Mouse (Mus musculus) heart, adult 9 months (tissue): ENCODE measurements around the gene Ren1.

Experiments used
- DNase-seq, 2 experiments: peaks; one replicate each; pipeline ENCODE4 v3.0.0; 2022; ENCODE audit warnings: low spot score in 2 of 2

Ren1 gene

DNA sequence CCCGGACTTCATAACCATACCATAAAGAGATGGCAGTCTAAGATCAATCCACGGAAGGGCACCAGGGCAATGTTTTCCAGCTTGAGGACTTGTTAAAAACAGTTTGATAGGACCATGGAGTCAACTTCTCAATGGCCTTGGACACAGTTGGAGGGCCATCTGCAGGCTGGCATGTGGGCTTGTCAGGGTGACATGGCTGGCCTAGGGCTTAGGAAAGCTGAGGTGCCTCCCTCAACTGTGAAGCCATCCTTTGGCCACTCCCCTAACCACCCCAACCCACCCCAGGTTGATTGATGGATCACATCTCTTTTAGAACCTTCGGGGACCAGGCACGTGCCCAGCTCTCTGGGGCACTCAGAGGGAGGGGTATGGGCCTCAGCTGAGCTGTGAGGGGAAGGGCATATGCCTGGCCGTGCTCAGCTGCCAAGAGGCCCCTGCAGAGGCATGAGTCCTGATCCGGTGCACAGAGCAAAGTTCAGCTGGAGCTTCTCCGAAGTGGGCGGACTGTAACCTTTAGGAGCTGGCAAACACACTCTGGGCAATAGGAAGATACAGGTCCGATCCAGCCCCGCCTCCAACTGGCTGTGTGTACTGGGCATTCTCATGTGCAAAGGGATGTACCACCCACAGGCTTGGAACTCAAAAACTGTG, 25.5 kb downstream of the Ren1 start:
- DNase-seq, result no peak

DNA sequence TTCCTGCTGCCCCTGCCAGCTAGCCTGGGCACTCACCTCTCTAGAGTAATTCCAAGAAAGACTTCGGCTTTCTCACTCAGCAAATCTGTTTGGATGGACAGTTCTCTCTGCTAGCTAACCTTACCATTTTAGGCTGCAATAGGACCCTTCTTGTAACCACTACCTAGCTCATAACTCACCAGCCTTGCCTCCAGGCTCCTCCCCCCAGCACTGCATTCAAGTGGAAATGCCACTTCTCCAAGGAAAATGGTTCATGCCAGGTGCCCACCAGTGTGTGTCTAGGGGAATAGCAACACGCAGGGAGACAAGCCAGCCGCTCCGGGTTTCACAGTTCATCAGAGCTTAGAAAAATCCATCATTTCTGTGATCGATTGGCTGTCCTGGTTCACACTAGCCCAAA, 27.2 kb downstream of the Ren1 start:
- DNase-seq, result no peak

DNA sequence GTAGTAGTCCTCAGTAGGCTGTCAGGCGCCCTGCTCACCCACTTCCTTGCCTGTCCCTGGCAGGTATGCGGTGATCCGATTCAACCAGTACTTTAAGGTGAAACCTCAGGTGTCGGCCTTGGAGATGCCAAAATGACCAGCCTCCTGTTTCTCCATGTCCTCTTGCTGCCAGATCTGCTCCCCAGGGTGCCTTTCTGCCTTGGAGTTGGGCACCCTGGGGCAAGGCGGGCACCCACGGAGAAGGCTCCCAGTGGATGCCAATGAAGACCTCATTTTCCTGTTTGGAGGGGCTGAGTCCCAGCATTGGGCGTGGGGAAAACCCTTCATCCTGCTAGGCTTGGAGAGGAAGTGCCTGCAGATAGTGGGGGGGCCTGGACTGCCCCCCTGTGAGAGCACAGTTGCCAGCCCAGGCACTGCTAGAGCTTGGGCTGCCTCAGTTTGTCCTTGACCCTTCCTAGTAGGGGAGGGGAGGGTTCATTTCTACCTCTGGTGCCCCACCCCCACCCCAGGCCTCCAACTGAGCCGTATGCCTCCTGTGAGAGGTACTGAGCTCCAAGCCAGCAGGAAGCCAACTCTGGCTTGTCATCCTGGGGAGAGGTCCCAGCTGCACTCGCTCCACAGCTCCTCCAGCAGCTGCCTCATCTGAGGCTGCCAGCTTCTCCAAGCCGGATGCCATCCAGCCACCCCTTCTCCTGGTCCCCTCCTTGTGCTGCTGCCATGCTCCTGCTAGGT, 29.1 kb downstream of the Ren1 start:
- no peak for DNase-seq

DNA sequence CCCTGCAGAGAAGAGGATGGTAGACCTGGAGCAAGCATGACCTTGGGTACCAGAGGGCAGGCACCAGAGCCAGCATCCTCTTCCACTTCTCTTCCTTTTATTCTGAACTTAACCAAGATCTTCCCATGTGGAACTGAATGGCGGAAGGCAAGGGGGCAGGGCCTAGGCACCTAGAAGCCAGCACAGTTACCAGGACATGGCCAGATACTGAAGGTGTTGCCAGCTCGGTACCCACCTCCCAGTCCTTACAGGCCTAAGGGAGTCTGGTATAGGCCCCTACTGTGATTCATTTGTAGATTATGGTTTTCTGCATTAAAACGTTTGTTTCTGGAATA, 29.6 kb downstream of the Ren1 start:
- no peak for DNase-seq

DNA sequence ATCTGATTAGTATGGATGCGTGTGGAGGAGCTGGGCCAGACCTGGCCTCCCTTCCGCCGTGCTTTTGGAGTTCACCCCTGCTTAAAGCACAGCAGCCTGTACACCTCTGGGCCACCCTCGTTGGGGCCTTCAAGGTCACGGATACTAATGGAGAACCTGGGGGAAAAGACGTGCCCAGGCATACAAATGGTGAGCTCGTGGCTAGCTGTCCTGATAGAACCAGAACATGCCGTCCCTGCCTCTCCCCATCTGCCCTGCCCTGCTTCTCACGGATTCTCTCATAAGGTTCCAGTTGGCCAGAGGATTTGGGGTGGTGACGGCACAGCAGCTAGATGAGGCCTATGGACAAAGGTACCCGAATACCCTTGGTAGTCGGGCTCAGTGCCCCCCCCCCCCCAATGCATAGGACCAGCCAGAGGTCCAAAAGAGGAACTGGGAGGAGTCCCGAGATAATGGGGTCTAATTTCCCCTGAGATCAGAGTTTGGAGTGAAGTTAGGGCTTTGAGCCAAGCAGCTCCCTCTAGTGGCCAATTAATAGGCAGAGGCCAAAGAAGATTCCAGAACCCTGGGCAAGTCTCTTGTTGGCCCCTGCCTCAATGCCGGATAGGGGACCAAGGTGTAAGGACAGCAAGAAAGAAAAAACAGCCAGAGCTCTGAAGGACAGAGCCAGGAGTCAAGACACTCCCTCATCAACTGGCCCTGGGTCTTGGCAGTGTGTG, 30.2 kb downstream of the Ren1 start:
- DNase-seq, result peak in 1 of 2 experiments; percentile 45

DNA sequence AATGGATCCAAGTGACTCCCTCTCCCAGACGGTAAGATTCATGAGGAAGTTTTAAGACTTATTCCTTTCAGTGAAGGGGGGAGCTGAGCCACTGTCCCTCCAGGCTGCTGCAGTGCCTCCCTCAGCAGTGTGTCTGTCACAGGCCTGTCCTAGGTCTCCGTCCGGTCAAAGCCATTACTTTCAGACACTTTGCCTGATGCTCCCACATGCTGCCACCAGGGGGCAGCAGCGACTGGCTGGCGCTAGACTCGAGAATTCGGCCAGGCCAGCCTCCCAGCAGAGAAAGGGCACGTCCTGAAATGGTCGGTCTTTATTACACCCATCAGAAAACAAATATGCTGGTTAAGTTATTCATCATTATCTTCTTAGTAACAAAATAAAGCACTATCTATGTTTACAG, 31.7 kb downstream of the Ren1 start:
- no peak for DNase-seq

DNA sequence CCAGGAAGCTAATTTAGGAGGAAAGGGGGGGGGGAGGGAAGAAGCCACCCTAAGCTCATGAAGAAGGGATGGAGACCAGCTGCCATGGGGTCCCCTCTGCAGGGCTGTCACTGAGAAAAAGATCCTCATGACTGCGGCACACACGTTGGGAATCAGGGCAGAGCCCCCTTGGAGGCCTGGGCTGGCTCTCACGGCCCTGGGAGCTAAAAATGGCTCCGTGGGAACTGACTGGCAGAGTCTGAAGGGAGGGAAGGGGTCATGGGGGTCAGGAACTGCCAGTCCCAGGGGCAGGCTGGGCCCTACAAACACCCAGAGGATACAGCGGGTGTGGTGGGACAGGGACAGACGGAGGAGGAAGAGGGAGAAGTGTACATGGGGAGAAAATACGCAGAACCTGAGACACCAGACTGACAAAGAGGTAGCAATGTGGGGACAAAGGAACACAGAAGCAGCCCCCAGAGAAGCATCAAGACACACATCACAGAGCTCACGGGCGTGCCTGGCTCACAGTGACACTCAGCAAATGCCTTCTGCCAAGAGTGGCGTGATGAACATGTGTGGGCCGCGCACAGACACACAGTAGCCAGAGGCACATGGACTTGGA, 32.3 kb downstream of the Ren1 start:
- no peak for DNase-seq

DNA sequence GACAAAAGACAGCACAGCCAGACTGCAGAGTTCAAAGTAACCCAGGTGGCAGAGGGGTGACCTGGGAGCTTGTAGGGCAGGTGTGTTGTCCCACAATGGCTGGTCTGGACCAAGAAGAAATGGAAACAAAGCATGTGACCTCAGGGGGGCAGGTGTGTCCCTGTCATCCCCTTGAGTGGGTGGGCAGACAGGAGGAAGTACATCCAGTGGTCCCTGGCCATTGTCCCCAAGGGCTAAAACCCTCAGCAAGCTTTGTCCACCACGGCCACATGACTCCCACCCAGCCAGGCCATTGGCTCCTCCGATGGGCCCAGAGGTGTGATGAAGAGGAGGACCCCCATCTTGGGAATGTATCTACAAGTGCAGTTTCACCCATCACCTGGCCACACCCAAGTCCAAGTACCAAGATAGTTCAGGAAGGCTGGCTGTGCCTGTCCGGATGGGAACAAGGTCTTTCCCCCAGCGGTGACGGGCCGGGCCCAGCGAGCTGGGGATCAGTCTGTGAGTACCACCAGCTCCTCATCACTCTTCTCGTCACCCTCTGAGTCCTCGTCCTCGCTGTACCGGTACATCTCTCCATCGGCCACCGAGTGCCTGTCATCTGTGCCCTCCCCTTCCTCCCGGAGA, 33.0 kb downstream of the Ren1 start:
- DNase-seq, result no peak

DNA sequence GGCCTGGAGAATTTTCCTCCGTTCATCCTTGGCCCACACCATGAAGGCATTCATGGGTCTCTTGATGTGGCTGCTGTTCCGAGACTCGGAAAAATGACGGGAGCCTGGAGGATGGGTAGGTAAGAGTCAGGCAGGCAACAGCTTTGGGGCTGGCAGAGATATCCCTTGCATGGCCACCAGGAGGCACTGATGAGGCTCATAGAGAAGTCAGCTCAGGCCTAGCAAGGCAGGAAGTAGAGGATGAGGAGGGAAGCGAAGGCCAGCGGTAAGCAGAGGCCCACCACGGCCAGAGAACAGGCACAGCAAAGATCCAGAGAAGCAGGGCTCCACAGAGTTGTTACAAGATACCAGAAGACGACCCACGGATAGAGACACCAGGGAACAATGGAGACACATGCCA, 35.2 kb downstream of the Ren1 start:
- peak; percentile 54 to 71 for DNase-seq

DNA sequence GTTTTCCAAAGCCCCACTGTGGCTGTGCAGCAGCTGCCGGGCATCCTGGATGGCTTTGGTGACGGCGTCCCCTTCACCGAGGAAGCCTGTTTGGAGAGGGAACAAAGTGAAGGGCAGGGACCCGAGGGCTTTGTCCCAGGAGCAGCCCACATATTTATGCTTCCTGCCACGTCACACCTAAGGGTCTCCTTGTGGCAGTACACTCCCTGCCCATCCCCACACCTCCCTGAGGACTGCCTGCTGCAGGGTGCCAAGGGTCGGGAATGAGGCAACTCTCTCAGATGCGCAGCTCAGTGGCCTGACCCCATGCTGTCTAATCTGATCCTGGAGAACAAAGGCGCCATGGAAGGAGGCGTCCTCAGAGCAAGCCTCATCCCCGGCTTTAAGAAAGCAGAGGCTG, 35.9 kb downstream of the Ren1 start:
- no peak for DNase-seq

DNA sequence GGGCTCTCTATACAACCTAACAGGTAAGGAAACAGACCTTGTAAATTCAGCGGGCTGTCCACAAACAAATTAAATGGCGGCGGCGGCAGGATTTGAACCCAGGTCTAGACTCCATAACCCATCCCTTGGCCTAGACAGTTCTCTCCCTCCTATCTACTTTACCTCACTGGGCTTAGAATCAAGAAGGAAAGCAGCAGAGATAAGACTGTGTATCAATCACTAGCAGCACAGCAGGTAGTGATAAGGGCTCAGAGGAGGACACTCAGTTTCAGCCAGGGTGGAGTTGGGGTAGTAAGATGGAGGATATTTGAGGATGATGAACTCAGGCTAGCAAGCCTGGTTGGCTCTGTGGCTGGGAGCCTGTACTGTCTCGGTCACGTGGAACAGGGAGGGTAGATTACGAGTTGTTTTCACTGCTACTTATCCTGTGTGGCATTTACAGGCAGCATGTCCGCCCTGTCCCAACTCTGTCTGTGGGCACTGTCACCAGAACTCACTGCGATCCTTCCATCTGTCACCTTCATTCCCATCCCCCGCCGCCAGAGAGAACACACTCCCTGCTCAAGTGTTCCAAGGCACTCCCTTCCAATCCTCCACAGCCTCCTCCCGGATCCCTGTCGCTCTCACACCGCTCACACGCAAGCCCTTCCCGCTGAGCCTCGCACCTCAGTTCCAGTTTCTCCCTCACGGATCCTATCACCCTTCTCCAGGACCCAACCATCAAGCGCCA, 37.4 kb downstream of the Ren1 start:
- DNase-seq, result no peak

DNA sequence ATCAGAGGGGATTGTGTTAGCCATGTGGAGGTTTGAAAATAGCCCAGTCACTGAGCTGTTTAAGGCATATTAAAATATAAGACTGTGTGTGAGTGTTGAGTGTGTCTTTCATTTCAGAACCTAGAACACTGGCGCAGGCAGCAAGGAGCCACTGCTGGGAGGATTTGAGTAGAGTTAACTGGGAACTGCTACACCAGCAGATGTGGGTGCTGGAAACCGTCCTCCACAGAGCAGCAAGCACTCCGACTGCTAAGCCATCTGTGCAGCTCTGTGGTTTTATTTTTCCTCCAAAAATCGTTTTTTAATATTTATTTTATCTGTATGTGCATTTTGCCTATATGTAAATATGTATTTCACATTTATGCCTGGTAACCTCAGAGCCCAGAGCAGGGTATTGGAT, 44.4 kb downstream of the Ren1 start:
- DNase-seq, result no peak

DNA sequence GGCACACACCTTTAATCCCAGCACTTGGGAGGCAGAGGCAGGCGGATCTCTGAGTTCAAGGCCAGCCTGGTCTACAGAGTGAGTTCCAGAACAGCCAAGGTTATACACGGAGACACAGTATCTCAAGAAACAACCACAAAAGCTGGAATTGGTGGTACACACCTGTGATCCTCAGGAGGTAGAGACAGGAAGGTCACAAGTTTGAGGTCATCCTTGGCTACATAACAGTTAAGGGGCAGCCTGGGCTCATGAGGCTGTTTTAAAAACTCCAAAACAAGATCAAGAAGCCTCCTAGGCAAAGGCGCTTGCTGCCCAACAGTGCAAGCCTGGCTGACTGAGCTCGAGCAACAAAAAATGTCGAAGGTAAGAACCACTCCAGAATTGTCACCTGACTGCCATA, 46.4 kb downstream of the Ren1 start:
- DNase-seq, result no peak

DNA sequence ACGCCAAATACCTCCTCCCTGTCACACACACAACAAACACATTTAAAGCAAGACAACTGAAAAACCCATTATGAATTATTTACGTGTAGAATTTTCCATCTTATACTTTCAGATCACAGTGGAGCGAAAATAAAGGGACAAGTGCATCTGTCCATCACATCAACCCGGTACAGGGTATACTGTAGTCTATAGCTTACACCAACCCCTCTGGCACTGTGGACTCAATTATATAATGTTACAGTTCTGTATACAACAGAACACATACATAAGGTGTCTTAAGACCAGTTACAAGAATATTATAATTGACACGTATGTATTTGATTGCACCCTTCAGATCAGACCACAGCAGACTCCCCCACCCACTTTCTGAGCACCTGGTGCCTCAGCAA, 46.8 kb downstream of the Ren1 start:
- DNase-seq, result no peak

DNA sequence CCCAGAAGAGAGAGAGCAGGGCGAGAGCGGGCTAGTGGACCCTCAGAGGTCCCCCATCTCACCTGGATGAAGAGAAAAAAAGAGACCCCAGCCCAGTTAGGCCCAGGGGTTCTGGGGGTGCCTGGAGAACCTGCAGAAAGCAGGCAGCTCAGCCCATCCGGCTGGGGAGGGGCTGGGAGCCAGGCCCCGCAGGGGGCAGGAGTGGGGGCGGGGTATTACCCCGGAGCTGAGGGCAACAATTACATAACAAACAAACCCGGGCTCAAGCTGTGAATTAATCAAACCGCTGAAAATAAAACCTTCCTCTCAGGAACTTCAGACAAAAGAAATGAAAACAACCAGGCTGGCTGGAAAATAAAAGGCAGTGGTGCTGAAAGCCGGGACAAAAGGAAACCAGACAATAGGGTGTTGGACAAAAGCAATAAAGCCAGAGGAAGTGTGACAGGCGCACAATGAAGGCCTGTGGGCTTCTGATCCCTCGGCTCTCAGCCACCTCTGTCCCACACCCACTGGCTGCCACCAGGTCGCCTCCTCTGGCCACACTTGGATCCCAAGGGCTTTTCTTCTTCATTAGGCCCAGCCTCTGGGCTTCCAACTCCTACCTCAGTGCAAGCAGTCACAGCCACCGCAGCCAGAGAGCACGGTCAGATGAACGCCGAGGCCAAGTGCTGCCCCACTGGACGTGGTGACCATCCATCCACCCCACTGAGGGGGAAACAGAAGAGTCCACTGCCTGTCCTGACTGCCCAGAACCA, 47.4 kb downstream of the Ren1 start:
- DNase-seq, result peak; percentile 63 to 78

DNA sequence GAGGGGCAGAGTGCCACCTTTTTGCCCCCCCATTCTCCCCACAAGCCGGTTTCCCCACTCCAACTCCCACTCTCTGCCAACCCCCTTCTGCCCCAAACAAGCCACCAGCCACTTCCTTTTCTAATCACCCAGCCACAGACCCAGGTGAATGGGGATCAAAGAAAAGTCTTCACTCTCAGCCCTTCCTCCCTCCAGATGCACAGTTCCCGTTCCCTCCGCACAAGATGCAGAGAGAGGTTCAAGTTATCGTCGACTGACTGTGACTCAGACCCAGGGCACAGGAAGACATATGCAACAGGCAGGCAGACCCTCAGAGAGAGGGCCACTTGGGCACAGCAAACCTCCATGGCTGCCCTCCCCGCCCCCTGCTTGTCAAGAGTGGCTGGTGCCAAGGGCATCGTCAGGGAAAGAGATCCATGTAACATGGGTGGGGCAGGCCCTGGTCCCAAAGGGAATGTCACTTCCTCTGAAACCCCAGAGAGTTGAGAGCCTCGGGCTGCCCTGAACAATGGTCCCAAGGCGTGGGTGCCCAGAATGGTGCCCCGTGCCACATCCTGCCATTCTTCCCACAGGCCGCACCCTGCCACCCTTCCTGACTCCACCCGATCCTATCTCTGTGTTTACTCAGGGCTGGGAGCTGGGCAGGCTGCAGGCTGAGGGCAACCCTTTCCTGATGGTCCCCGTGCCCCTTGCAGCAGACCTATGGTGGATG, 49.9 kb downstream of the Ren1 start:
- peak in 1 of 2 experiments; percentile 41 for DNase-seq

DNA sequence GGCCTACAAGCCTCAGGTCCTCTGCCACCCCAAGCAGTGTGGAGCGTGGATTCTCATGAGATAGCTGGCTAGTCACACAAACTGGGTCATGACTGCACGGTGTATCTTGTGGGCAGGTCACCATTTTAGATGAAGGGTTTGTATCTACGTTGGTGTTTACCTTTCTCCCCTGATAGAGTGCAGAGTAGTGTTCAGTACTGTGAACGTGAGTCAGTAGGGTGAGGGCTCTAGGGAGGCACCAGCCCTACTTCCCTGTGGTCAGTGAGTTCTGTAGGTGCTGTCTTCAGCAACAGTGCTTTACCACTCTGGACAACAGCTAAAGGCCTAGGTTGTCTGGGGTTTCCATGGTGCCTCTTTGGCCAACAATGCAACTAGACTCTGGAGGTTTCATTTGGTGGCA, 53.7 kb downstream of the Ren1 start:
- no peak for DNase-seq

DNA sequence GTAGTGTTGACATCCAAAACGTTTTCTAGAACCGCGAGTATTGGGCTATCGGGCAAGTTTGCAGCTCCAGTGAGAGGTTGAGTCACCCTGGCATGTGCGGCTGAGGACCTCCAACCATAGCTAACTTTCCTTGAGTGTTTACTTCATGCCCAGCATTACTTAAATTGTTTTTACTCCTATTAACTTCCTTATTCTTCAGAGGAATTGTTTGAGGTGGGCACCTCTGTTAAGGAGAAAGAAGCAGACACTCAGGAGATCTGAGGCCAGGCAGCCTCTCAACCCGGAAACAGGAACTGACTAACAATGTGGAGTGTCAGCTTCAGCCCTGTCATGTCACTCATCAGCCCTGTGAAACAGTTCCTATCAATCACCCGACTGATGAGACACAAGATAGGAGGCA, 56.3 kb downstream of the Ren1 start:
- no peak for DNase-seq

DNA sequence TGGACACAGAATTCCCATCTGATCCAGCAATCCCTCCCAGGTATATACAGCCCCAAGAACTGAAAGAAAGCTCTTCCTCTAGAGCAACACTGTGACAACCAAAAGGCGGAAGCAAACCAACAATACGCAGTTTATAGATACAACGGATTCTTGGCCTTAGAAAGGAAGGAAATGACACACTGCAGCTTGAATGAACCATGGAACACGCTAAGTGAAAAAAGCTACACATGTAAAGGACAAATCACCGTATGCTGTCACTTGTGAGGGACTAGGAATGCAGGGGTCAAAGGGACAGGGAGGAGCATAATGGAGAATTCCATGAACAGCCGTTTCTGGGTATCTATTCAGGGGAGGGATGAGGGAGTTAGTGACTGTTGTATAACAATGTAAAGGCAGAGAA, 57.1 kb downstream of the Ren1 start:
- no peak for DNase-seq

DNA sequence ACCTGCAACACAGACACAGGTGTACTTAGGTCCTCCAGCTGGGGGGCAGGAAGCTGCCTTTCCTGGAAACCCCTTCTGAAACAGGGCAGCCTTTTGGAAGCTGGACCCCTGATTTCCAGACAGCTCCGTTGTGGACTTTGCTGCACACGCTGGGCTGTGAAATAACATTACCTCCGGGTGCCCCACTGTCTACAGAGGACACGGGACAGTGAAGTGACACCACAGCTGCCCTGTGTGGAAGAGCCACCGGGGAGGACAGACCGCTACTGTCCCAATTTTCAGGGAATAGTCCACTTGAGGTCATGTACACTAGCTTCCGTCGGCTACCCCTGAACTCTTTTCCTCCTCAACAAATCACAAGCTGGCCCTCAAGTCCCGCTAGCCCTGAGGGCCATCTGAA, 58.0 kb downstream of the Ren1 start:
- no peak for DNase-seq
